Mouse (Mus musculus) forebrain, embryonic 13.5 days (tissue): ENCODE measurements around the gene Jmjd6. TPM values are rescaled to one million over a fixed set of nuclear protein-coding genes. Genes with fewer than 3 reads are reported as not detected.

Experiments
- ATAC-seq: fragments of 200-750 bp; cut with Nextera tagmentation; 2 replicates; pipeline ENCODE4 v1.8.0; 2017
- H3K27ac ChIP-seq: fragments of 300-500 bp; sonication (generic); 2 replicates; pipeline ENCODE4 v1.5.1; 2015; ENCODE audit warnings: inconsistent platforms, mild to moderate bottlenecking, moderate library complexity
- H3K27me3 ChIP-seq: fragments of 300-500 bp; sonication (generic); 2 replicates; pipeline ENCODE4 v1.6.1; 2015; ENCODE audit warnings: mild to moderate bottlenecking, inconsistent platforms
- H3K36me3 ChIP-seq: fragments of 300-500 bp; sonication (generic); 2 replicates; pipeline ENCODE4 v1.6.1; 2015; ENCODE audit warnings: mild to moderate bottlenecking, inconsistent platforms; ENCODE audit not compliant: poor library complexity, severe bottlenecking
- H3K4me1 ChIP-seq: fragments of 300-500 bp; sonication (generic); 2 replicates; pipeline ENCODE4 v1.6.1; 2015; ENCODE audit warnings: inconsistent platforms
- H3K4me2 ChIP-seq: fragments of 300-500 bp; sonication (generic); 2 replicates; pipeline ENCODE4 v1.6.1; 2015; ENCODE audit warnings: inconsistent platforms, mild to moderate bottlenecking, moderate library complexity
- H3K4me3 ChIP-seq: fragments of 300-500 bp; sonication (generic); 2 replicates; pipeline ENCODE4 v1.5.1; 2015; ENCODE audit warnings: mild to moderate bottlenecking, inconsistent platforms
- H3K9ac ChIP-seq: fragments of 300-500 bp; sonication (generic); 2 replicates; pipeline ENCODE4 v1.6.1; 2015; ENCODE audit warnings: mild to moderate bottlenecking, inconsistent platforms
- H3K9me3 ChIP-seq: fragments of 300-500 bp; sonication (generic); replicated peaks from 2 replicates; pipeline ENCODE4 v1.6.1; 2016; ENCODE audit warnings: inconsistent platforms
- WGBS: fragments of 180-500 bp; shearing (Covaris S2); methylation state at CpG from one replicate; pipeline ENCODE4 v1.1.7; 2015; 5-methylcytosine and 5-hydroxymethylcytosine counted together
- polyA plus RNA-seq: library from polyadenylated mRNA; unstranded; fragments of >200 nt; fragmentation: Nextera tagmentation; extraction: Ambion mirVana; gene quantifications from 2 replicates; pipeline ENCODE4 v1.2.1, GENCODE M21; 2015

Gene Jmjd6
- polyA plus RNA-seq, 1 experiment from 2014 or later: 77.7 TPM

GRCm38 (mm10) chr11:116869223-116869622 is 26.0 kb upstream of the Jmjd6 start:
- no peak overlapping the region for H3K27ac ChIP-seq
- no peaks in the 10 kb centered on the region for H3K4me1 ChIP-seq
- H3K9ac ChIP-seq: no peak overlapping the region
- peaks cover 74% of the 10 kb centered on the region for H3K36me3 ChIP-seq
- 92% methylated on average over 8 of the region's 8 CpGs for WGBS
- H3K4me3 ChIP-seq: no peak overlapping the region
- H3K4me2 ChIP-seq: no peak overlapping the region
- no peak for ATAC-seq
- no peaks in the 10 kb centered on the region for H3K27me3 ChIP-seq
- H3K9me3 ChIP-seq: no peaks in the 10 kb centered on the region

- 86% methylated on average over 3 of the region's 3 CpGs for WGBS
- Histone ChIP-seq H3K27me3 (no peaks in the 10 kb centered on the region), H3K36me3 (peaks cover 74% of the 10 kb centered on the region), H3K4me3 (no peak overlapping the region), H3K9ac (no peak overlapping the region), H3K9me3 (no peaks in the 10 kb centered on the region), H3K4me2 (no peak overlapping the region), H3K4me1 (no peaks in the 10 kb centered on the region), H3K27ac (no peak overlapping the region)
- ATAC-seq: no peak
Observed at GRCm38 (mm10) chr11:116868129-116868528, 24.9 kb upstream of the Jmjd6 start.

GRCm38 (mm10) chr11:116865945-116866585 is 22.8 kb upstream of the Jmjd6 start:
- Histone ChIP-seq H3K9ac (no peak overlapping the region), H3K4me2 (no peak overlapping the region), H3K27me3 (no peaks in the 10 kb centered on the region), H3K36me3 (peaks cover 81% of the 10 kb centered on the region), H3K4me1 (no peaks in the 10 kb centered on the region), H3K9me3 (no peaks in the 10 kb centered on the region), H3K4me3 (no peak overlapping the region), H3K27ac (no peak overlapping the region)
- 83% methylated on average over 12 of the region's 12 CpGs for WGBS
- no peak for ATAC-seq

- Histone ChIP-seq H3K4me3 (no peak overlapping the region), H3K4me2 (no peak overlapping the region), H3K4me1 (no peaks in the 10 kb centered on the region), H3K36me3 (peaks cover 88% of the 10 kb centered on the region), H3K9ac (no peak overlapping the region), H3K27me3 (no peaks in the 10 kb centered on the region), H3K27ac (no peak overlapping the region), H3K9me3 (no peaks in the 10 kb centered on the region)
- 88% methylated on average over 10 of the region's 10 CpGs for WGBS
- ATAC-seq: no peak
Observed at GRCm38 (mm10) chr11:116864444-116864843, 21.2 kb upstream of the Jmjd6 start.

GRCm38 (mm10) chr11:116857183-116857850 is 14.1 kb upstream of the Jmjd6 start:
- Histone ChIP-seq H3K4me3 (no peak overlapping the region), H3K4me2 (no peak overlapping the region), H3K27ac (no peak overlapping the region), H3K4me1 (peaks cover 13% of the 10 kb centered on the region), H3K9me3 (no peaks in the 10 kb centered on the region), H3K36me3 (peaks cover 38% of the 10 kb centered on the region), H3K27me3 (no peaks in the 10 kb centered on the region), H3K9ac (no peak overlapping the region)
- ATAC-seq: no peak
- 89% methylated on average over 12 of the region's 12 CpGs for WGBS

- H3K4me1 ChIP-seq: peaks cover 34% of the 10 kb centered on the region
- no peaks in the 10 kb centered on the region for H3K9me3 ChIP-seq
- peak overlapping the region; percentile 99 for H3K9ac ChIP-seq
- ATAC-seq: no peak
- H3K4me3 ChIP-seq: peak overlapping the region; percentile 97
- no peak overlapping the region for H3K27ac ChIP-seq
- H3K36me3 ChIP-seq: peaks cover 22% of the 10 kb centered on the region
- H3K27me3 ChIP-seq: no peaks in the 10 kb centered on the region
- whole genome bisulfite sequencing: 47% methylated on average over 10 of the region's 10 CpGs
- H3K4me2 ChIP-seq: peak overlapping the region; percentile 82
Observed at GRCm38 (mm10) chr11:116854279-116854678, 11.0 kb upstream of the Jmjd6 start.

GRCm38 (mm10) chr11:116853512-116853928 is 10.3 kb upstream of the Jmjd6 start:
- H3K27ac ChIP-seq: peak overlapping the region; percentile 98
- peaks cover 36% of the 10 kb centered on the region for H3K4me1 ChIP-seq
- peak; percentile 93 for ATAC-seq
- whole genome bisulfite sequencing: under 1% methylated on average over 34 of the region's 36 CpGs
- no peaks in the 10 kb centered on the region for H3K9me3 ChIP-seq
- peak overlapping the region; percentile 99 for H3K9ac ChIP-seq
- peaks cover 26% of the 10 kb centered on the region for H3K36me3 ChIP-seq
- no peaks in the 10 kb centered on the region for H3K27me3 ChIP-seq
- peak overlapping the region; percentile 97 for H3K4me3 ChIP-seq
- peak overlapping the region; percentile 82 for H3K4me2 ChIP-seq

- Histone ChIP-seq H3K4me1 (peaks cover 36% of the 10 kb centered on the region), H3K4me3 (peak within 1 kb of the TSS; percentile 97), H3K36me3 (peaks cover 31% of the 10 kb centered on the region), H3K9me3 (no peaks in the 10 kb centered on the region), H3K27me3 (no peaks in the 10 kb centered on the region), H3K9ac (peak within 1 kb of the TSS; percentile 99), H3K4me2 (peak within 1 kb of the TSS; percentile 82), H3K27ac (peak within 1 kb of the TSS; percentile 98)
- peak; percentile 88 for ATAC-seq
- under 1% methylated on average over 70 of the region's 74 CpGs for WGBS
Observed at GRCm38 (mm10) chr11:116852891-116853511, 9.8 kb upstream of the Jmjd6 start, which contains the start of gene Srsf2. Gene Srsf2, minus strand, starts transcription at chr11:116853094.

GRCm38 (mm10) chr11:116852291-116852890 is 9.1 kb upstream of the Jmjd6 start, which contains the start of gene Mfsd11:
Gene Mfsd11, plus strand, starts transcription at chr11:116852440.
- Histone ChIP-seq H3K9ac (peak within 1 kb of the TSS; percentile 99), H3K27ac (peak within 1 kb of the TSS; percentile 98), H3K36me3 (peaks cover 32% of the 10 kb centered on the region), H3K4me2 (peak within 1 kb of the TSS; percentile 82), H3K9me3 (no peaks in the 10 kb centered on the region), H3K27me3 (no peaks in the 10 kb centered on the region), H3K4me3 (peak within 1 kb of the TSS; percentile 97), H3K4me1 (peaks cover 36% of the 10 kb centered on the region)
- WGBS: under 1% methylated on average over 82 of the region's 91 CpGs
- peak; percentile 60 for ATAC-seq

GRCm38 (mm10) chr11:116851576-116852290 is 8.5 kb upstream of the Jmjd6 start:
- peaks cover 36% of the 10 kb centered on the region for H3K4me1 ChIP-seq
- H3K36me3 ChIP-seq: peaks cover 33% of the 10 kb centered on the region
- ATAC-seq: no peak
- H3K4me2 ChIP-seq: peak overlapping the region; percentile 82
- H3K4me3 ChIP-seq: peak overlapping the region; percentile 97
- H3K27ac ChIP-seq: peak overlapping the region; percentile 98
- H3K27me3 ChIP-seq: no peaks in the 10 kb centered on the region
- H3K9me3 ChIP-seq: no peaks in the 10 kb centered on the region
- WGBS: under 1% methylated on average over 29 of the region's 29 CpGs
- H3K9ac ChIP-seq: peak overlapping the region; percentile 99

GRCm38 (mm10) chr11:116850833-116851477 is 7.7 kb upstream of the Jmjd6 start:
- H3K9ac ChIP-seq: peak overlapping the region; percentile 99
- 36% methylated on average over 6 of the region's 6 CpGs for WGBS
- no peak for ATAC-seq
- H3K4me2 ChIP-seq: peak overlapping the region; percentile 82
- no peak overlapping the region for H3K27ac ChIP-seq
- H3K4me1 ChIP-seq: peaks cover 43% of the 10 kb centered on the region
- H3K4me3 ChIP-seq: peak overlapping the region; percentile 97
- H3K9me3 ChIP-seq: no peaks in the 10 kb centered on the region
- H3K27me3 ChIP-seq: no peaks in the 10 kb centered on the region
- peaks cover 36% of the 10 kb centered on the region for H3K36me3 ChIP-seq
